Mouse (Mus musculus) neural tube, embryonic 14.5 days (tissue): ENCODE data around the gene Prim2. TPM values are rescaled to one million over a fixed set of nuclear protein-coding genes. Genes with fewer than 3 reads are reported as not detected.

Experiments
- ATAC-seq: fragments of 200-750 bp; cut with Nextera tagmentation; 2 replicates; pipeline ENCODE4 v1.8.0; 2017; ENCODE audit warnings: low read depth, mild to moderate bottlenecking, moderate TSS enrichment, moderate library complexity
- H3K27ac ChIP-seq: fragments of 300-500 bp; sonication (generic); 2 replicates; pipeline ENCODE4 v1.5.1; 2014; ENCODE audit warnings: low read depth, mild to moderate bottlenecking, control low read depth, low read length, moderate library complexity, mixed read lengths
- H3K27me3 ChIP-seq: fragments of 300-500 bp; sonication (generic); 2 replicates; pipeline ENCODE4 v1.6.1; 2014; ENCODE audit warnings: low read length; ENCODE audit not compliant: control insufficient read depth, insufficient read depth
- H3K36me3 ChIP-seq: fragments of 300-500 bp; sonication (generic); 2 replicates; pipeline ENCODE4 v1.6.1; 2014; ENCODE audit warnings: low read length, mixed read lengths; ENCODE audit not compliant: control insufficient read depth, insufficient read depth
- H3K4me1 ChIP-seq: fragments of 300-500 bp; sonication (generic); 2 replicates; pipeline ENCODE4 v1.6.1; 2014; ENCODE audit warnings: low read length; ENCODE audit not compliant: control insufficient read depth, insufficient read depth
- H3K4me2 ChIP-seq: fragments of 300-500 bp; sonication (generic); 2 replicates; pipeline ENCODE4 v1.6.1; 2014; ENCODE audit warnings: mild to moderate bottlenecking, low read depth, low read length, control low read depth
- H3K4me3 ChIP-seq: fragments of 300-500 bp; sonication (generic); 2 replicates; pipeline ENCODE4 v1.5.1; 2014; ENCODE audit warnings: low read depth, low read length, control low read depth, mixed read lengths
- H3K9ac ChIP-seq: fragments of 300-500 bp; sonication (generic); replicated peaks from 2 replicates; pipeline ENCODE4 v1.6.1; 2014; ENCODE audit warnings: low read depth, mild to moderate bottlenecking, control low read depth, low read length, mixed read lengths
- H3K9me3 ChIP-seq: fragments of 300-500 bp; sonication (generic); 2 replicates; pipeline ENCODE4 v1.6.1; 2016; ENCODE audit warnings: low read length; ENCODE audit not compliant: control insufficient read depth
- WGBS: fragments of 180-500 bp; shearing (Covaris S2); extraction: QIAGEN DNeasy Blood & Tissue Kit; methylation state at CpG from one replicate; pipeline ENCODE4 v1.1.7; 2014; 5-methylcytosine and 5-hydroxymethylcytosine counted together
- polyA plus RNA-seq: library from polyadenylated mRNA; unstranded; fragments of >200 nt; fragmentation: Nextera tagmentation; extraction: Ambion mirVana; gene quantifications from 2 replicates; pipeline ENCODE4 v1.2.1, GENCODE M21; 2014

The Prim2 gene
- polyA plus RNA-seq, 1 experiment from 2014 or later: 20.7 TPM

- H3K27ac ChIP-seq: no peak overlapping the region
- 0 out of 2 replicates have a peak, but pooled peaks have one; percentile 51 for ATAC-seq
- no peak overlapping the region for H3K4me3 ChIP-seq
- no peak overlapping the region for H3K4me2 ChIP-seq
- 0 out of 2 replicates have a peak, but pooled peaks cover 3% of the 10 kb centered on the region for H3K4me1 ChIP-seq
- WGBS: 49% methylated on average over 8 of the region's 8 CpGs
- no peaks in the 10 kb centered on the region for H3K9me3 ChIP-seq
- H3K27me3 ChIP-seq: no peaks in the 10 kb centered on the region
- no peak overlapping the region for H3K9ac ChIP-seq
- H3K36me3 ChIP-seq: no peaks in the 10 kb centered on the region
These were observed 78.8 kb downstream of the Prim2 start for GRCm38 (mm10) chr1:33590556-33591411.

GRCm38 (mm10) chr1:33589531-33589930 lies 80.1 kb downstream of the Prim2 start:
- Histone ChIP-seq H3K27ac (no peak overlapping the region), H3K27me3 (no peaks in the 10 kb centered on the region), H3K4me3 (no peak overlapping the region), H3K36me3 (no peaks in the 10 kb centered on the region), H3K4me2 (no peak overlapping the region), H3K9me3 (no peaks in the 10 kb centered on the region), H3K4me1 (0 out of 2 replicates have a peak, but pooled peaks cover 3% of the 10 kb centered on the region), H3K9ac (no peak overlapping the region)
- no peak for ATAC-seq
- WGBS: 56% methylated on average over 2 of the region's 2 CpGs

GRCm38 (mm10) chr1:33588557-33588956 lies 81.0 kb downstream of the Prim2 start:
- Histone ChIP-seq H3K9ac (no peak overlapping the region), H3K27ac (no peak overlapping the region), H3K27me3 (no peaks in the 10 kb centered on the region), H3K4me3 (no peak overlapping the region), H3K4me1 (0 out of 2 replicates have a peak, but pooled peaks cover 3% of the 10 kb centered on the region), H3K36me3 (no peaks in the 10 kb centered on the region), H3K4me2 (no peak overlapping the region), H3K9me3 (no peaks in the 10 kb centered on the region)
- ATAC-seq: peak; percentile 84
- 17% methylated on average over 6 of the region's 6 CpGs for WGBS

- no peak overlapping the region for H3K4me2 ChIP-seq
These were observed 85.0 kb downstream of the Prim2 start for GRCm38 (mm10) chr1:33584590-33584978.

GRCm38 (mm10) chr1:33583817-33584589 lies 85.6 kb downstream of the Prim2 start:
- H3K4me2 ChIP-seq: no peak overlapping the region
- H3K36me3 ChIP-seq: no peaks in the 10 kb centered on the region
- no peaks in the 10 kb centered on the region for H3K27me3 ChIP-seq
- no peak overlapping the region for H3K4me3 ChIP-seq
- no peak for ATAC-seq
- H3K9me3 ChIP-seq: no peaks in the 10 kb centered on the region
- H3K4me1 ChIP-seq: no peaks in the 10 kb centered on the region
- WGBS: 91% methylated on average over 7 of the region's 7 CpGs
- H3K9ac ChIP-seq: no peak overlapping the region
- H3K27ac ChIP-seq: no peak overlapping the region

More at GRCm38 (mm10) chr1:33584590-33584978, 85.0 kb downstream of the Prim2 start:
- no peaks in the 10 kb centered on the region for H3K4me1 ChIP-seq
- H3K36me3 ChIP-seq: no peaks in the 10 kb centered on the region
- H3K27me3 ChIP-seq: no peaks in the 10 kb centered on the region
- no peak overlapping the region for H3K27ac ChIP-seq
- no peak overlapping the region for H3K4me3 ChIP-seq
- no peaks in the 10 kb centered on the region for H3K9me3 ChIP-seq
- no peak for ATAC-seq
- no peak overlapping the region for H3K9ac ChIP-seq

- no peak for ATAC-seq
- whole genome bisulfite sequencing: 68% methylated on average over 6 of the region's 6 CpGs
- no peak overlapping the region for H3K9ac ChIP-seq
These were observed 91.0 kb downstream of the Prim2 start for GRCm38 (mm10) chr1:33578593-33578992.

GRCm38 (mm10) chr1:33574459-33574858 lies 95.1 kb downstream of the Prim2 start:
- H3K27me3 ChIP-seq: no peaks in the 10 kb centered on the region
- WGBS: 97% methylated on average over 6 of the region's 6 CpGs
- H3K4me2 ChIP-seq: no peak overlapping the region
- H3K27ac ChIP-seq: no peak overlapping the region
- H3K9me3 ChIP-seq: no peaks in the 10 kb centered on the region
- H3K4me3 ChIP-seq: no peak overlapping the region
- no peaks in the 10 kb centered on the region for H3K36me3 ChIP-seq
- no peak overlapping the region for H3K9ac ChIP-seq
- no peaks in the 10 kb centered on the region for H3K4me1 ChIP-seq
- ATAC-seq: no peak

More at GRCm38 (mm10) chr1:33578593-33578992, 91.0 kb downstream of the Prim2 start:
- Histone ChIP-seq H3K36me3 (no peaks in the 10 kb centered on the region), H3K9me3 (no peaks in the 10 kb centered on the region), H3K4me3 (no peak overlapping the region), H3K4me1 (no peaks in the 10 kb centered on the region), H3K4me2 (no peak overlapping the region), H3K27ac (no peak overlapping the region), H3K27me3 (no peaks in the 10 kb centered on the region)

- WGBS: 53% methylated on average over 7 of the region's 7 CpGs
- H3K4me1 ChIP-seq: no peaks in the 10 kb centered on the region
- no peaks in the 10 kb centered on the region for H3K9me3 ChIP-seq
- no peaks in the 10 kb centered on the region for H3K27me3 ChIP-seq
- no peak overlapping the region for H3K4me2 ChIP-seq
- H3K4me3 ChIP-seq: no peak overlapping the region
- H3K9ac ChIP-seq: no peak overlapping the region
- no peak for ATAC-seq
- H3K27ac ChIP-seq: no peak overlapping the region
- H3K36me3 ChIP-seq: no peaks in the 10 kb centered on the region
These were observed 103.7 kb downstream of the Prim2 start for GRCm38 (mm10) chr1:33565764-33566401.
